Mouse (Mus musculus): ENCODE results near the gene Gm42421. TPM values are rescaled to one million over a fixed set of nuclear protein-coding genes. Genes with fewer than 3 reads are reported as not detected.

The Gm42421 gene
- polyA plus RNA-seq, 1 experiment from 2014 or later = 1.3 TPM

DNA sequence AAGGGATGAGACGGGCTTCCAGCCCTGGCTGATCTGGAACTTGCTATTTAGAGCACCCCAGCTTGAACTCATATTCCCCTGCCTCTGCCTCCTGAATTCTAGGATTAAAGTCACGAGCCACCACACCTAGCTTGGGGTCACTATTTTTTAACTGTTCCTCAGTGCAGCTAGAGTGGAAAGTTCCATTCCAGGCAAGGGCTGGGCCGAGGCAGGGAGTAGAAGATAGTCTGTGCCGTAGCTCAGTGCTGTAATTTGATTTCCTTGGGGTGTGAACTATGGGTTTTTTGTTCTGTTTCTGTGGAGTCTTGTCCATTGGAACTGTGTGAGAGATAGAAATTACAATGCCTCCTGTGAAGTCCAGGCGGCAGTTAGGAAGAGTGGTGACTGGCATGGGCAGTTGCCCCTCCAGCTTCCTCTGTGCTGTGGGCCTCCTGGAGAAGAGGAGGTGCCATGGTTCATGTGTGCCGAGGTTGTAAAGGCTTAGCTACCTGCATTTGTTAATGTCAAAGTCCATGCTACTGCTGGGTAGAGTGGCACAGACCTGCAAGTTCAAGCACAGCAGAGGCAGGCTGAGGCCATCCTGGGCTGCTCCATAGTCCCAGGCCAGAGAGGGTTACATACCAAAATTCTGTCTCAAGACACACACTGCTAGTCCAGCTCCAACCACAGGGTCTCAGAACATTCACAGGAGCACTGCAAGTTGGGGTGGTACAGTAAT lies 4.0 kb downstream of the Gm42421 start:
- H3K9me3 ChIP-seq (replicated peaks; ENCODE audit: control insufficient read depth, low read length) = no peaks in the 10 kb centered on the region
- H3K9ac ChIP-seq (ENCODE audit: low read length) = no peak overlapping the region
- WGBS = 85% methylated on average over 6 of the region's 6 CpGs
- no peak for ATAC-seq
- H3K27me3 ChIP-seq (replicated peaks; ENCODE audit: control insufficient read depth, insufficient read depth, low read length) = no peaks in the 10 kb centered on the region
- DNase-seq (ENCODE audit: low spot score) = no peak
- no peaks in the 10 kb centered on the region for H3K4me1 ChIP-seq (ENCODE audit: control insufficient read depth, insufficient read depth, low read length)
- peaks cover 41% of the 10 kb centered on the region for H3K36me3 ChIP-seq (ENCODE audit: control insufficient read depth, insufficient read depth, low read length)
- H3K27ac ChIP-seq (ENCODE audit: low read depth, low read length) = no peak overlapping the region
- no peak overlapping the region for H3K4me3 ChIP-seq (ENCODE audit: low read depth, low read length)
- H3K4me2 ChIP-seq (ENCODE audit: low read length) = no peak overlapping the region

DNA sequence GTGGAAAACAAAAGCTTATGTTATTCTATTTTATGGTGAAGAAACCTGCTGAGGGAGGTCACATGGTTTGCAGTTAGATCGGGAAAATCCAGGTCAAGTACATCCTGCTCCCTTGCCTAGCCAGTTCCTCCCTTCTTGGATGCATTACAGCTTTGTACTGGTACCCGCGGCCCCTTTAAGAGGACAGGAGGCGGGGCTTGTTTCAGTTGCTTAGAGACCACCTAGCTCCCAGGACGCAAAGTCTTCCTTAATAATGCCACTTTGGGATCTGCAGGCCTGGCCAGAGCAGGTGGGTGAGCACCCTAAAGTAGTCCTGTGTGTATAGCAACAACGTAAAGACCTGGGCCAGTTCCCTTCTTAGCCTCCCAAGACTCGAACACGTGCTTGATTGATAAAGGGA lies 4.9 kb downstream of the Gm42421 start, which contains the start of gene Rsph10b:
Gene Rsph10b (plus strand): TSS at position 205 of the 400 bp plus-strand sequence.
- Histone ChIP-seq H3K4me2 (ENCODE audit: low read length) (peak within 1 kb of the TSS; percentile 8; the same call in 1 of the 2 replicates), H3K9ac (ENCODE audit: low read length) (no peak within 1 kb of the TSS), H3K36me3 (ENCODE audit: control insufficient read depth, insufficient read depth, low read length) (peaks cover 39% of the 10 kb centered on the region), H3K9me3 (replicated peaks; ENCODE audit: control insufficient read depth, low read length) (no peaks in the 10 kb centered on the region), H3K4me3 (ENCODE audit: low read depth, low read length) (no peak within 1 kb of the TSS), H3K4me1 (ENCODE audit: control insufficient read depth, insufficient read depth, low read length) (no peaks in the 10 kb centered on the region), H3K27me3 (replicated peaks; ENCODE audit: control insufficient read depth, insufficient read depth, low read length) (no peaks in the 10 kb centered on the region), H3K27ac (ENCODE audit: low read depth, low read length) (no peak within 1 kb of the TSS)
- peak; percentile 41 for DNase-seq (ENCODE audit: low spot score)
- 0 out of 2 replicates have a peak, but pooled peaks have one; percentile 23 for ATAC-seq
- 13% methylated on average over 8 of the region's 8 CpGs for WGBS

DNA sequence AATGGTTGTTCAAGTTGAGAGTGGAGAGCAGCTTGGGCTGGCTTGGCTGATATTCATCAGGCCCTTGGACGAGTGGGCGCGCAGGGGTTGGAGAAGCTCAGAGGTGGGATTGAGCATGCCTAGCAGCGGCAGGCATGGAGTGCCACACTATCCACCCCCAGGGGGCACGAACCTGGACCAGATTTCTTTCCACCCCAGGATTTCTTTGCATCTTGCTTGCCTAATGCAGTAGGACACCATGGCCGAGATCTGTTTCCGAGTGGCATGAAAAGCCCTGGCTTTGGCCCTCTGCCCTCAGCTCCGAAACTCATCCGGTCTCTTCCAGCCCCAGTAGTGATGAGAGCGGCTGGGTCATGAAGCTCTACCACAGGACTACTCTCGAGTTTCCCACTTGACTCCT lies 5.4 kb downstream of the Gm42421 start:
- 87% methylated on average over 11 of the region's 11 CpGs for WGBS
- Histone ChIP-seq H3K4me2 (ENCODE audit: low read length) (no peak overlapping the region), H3K27ac (ENCODE audit: low read depth, low read length) (no peak overlapping the region), H3K36me3 (ENCODE audit: control insufficient read depth, insufficient read depth, low read length) (peaks cover 33% of the 10 kb centered on the region), H3K9me3 (replicated peaks; ENCODE audit: control insufficient read depth, low read length) (no peaks in the 10 kb centered on the region), H3K4me3 (ENCODE audit: low read depth, low read length) (no peak overlapping the region), H3K4me1 (ENCODE audit: control insufficient read depth, insufficient read depth, low read length) (no peaks in the 10 kb centered on the region), H3K27me3 (replicated peaks; ENCODE audit: control insufficient read depth, insufficient read depth, low read length) (no peaks in the 10 kb centered on the region), H3K9ac (ENCODE audit: low read length) (no peak overlapping the region)
- no peak for ATAC-seq
- DNase-seq (ENCODE audit: low spot score) = no peak

DNA sequence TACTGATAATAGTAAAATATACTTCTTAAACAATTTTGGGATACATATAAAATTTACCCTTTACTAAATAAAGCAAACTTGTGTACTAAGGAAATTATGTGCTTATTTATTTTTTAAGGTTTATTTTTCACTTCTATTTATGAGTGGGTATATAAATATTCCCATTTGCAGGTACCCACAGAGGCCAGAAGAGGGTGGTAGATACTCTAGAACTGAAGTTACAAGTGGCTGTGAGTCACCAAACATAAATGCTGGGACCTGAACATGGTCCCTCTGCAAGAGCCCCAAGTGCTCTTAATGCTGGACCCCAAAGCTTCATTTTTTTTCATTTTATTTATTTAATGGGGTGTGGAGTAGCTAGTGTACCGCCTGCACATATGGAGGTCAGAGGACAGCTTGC lies 5.9 kb downstream of the Gm42421 start:
- no peak overlapping the region for H3K4me3 ChIP-seq (ENCODE audit: low read depth, low read length)
- H3K4me2 ChIP-seq (ENCODE audit: low read length) = no peak overlapping the region
- no peak for ATAC-seq
- H3K27ac ChIP-seq (ENCODE audit: low read depth, low read length) = no peak overlapping the region
- H3K27me3 ChIP-seq (replicated peaks; ENCODE audit: control insufficient read depth, insufficient read depth, low read length) = no peaks in the 10 kb centered on the region
- no peak overlapping the region for H3K9ac ChIP-seq (ENCODE audit: low read length)
- no peaks in the 10 kb centered on the region for H3K4me1 ChIP-seq (ENCODE audit: control insufficient read depth, insufficient read depth, low read length)
- WGBS = 94% methylated on average over 1 of the region's 1 CpGs
- no peak for DNase-seq (ENCODE audit: low spot score)
- H3K36me3 ChIP-seq (ENCODE audit: control insufficient read depth, insufficient read depth, low read length) = peaks cover 29% of the 10 kb centered on the region
- H3K9me3 ChIP-seq (replicated peaks; ENCODE audit: control insufficient read depth, low read length) = no peaks in the 10 kb centered on the region

DNA sequence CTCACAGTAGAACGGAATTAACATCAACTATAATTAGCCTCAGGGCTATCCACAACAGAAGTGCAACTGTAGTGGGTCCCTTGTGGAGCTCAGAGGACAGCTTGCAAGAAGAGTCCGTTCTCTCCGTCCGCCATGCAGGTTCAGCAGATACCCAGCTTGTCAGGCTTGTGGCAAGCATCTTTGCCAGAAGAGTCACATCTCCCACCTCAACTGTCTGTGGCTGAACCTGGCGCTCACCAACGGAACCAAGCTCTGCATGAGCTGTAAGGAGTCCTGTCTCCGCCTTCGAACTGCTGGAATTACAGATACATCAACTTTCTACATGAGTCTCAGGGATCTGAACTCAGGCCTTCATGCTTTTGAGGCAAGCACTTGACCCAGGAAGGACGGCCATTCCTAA lies 8.2 kb downstream of the Gm42421 start:
- WGBS = 89% methylated on average over 9 of the region's 9 CpGs

DNA sequence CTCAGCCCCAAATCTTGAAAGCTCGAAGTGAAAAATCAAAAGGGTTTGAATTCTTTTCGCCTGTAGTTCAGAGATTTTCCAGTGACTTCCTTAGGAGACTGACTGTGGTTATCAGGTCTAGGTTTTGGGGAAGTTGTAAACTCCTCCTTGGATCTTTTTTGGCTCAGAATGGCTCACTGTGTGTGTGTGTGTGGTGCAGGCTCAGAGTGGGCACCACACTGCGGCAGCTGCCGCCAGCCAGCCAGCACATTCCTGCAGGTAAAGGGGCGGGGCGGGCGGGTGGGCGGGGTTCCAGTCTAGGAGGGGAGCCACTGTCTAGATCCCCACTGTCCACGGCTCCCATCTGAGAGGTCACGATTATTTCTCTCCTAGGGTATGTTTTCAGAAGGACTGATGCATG lies 13.6 kb downstream of the Gm42421 start:
- H3K4me3 ChIP-seq (ENCODE audit: low read depth, low read length) = no peak overlapping the region
- no peak for ATAC-seq
- no peaks in the 10 kb centered on the region for H3K36me3 ChIP-seq (ENCODE audit: control insufficient read depth, insufficient read depth, low read length)
- H3K4me2 ChIP-seq (ENCODE audit: low read length) = no peak overlapping the region
- no peaks in the 10 kb centered on the region for H3K4me1 ChIP-seq (ENCODE audit: control insufficient read depth, insufficient read depth, low read length)
- 25% methylated on average over 10 of the region's 10 CpGs for WGBS
- H3K9me3 ChIP-seq (replicated peaks; ENCODE audit: control insufficient read depth, low read length) = no peaks in the 10 kb centered on the region
- no peak overlapping the region for H3K9ac ChIP-seq (ENCODE audit: low read length)
- DNase-seq (ENCODE audit: low spot score) = no peak
- no peaks in the 10 kb centered on the region for H3K27me3 ChIP-seq (replicated peaks; ENCODE audit: control insufficient read depth, insufficient read depth, low read length)
- no peak overlapping the region for H3K27ac ChIP-seq (ENCODE audit: low read depth, low read length)

More for the DNA sequence above, 8.2 kb downstream of the Gm42421 start:
- no peak overlapping the region for H3K4me2 ChIP-seq (ENCODE audit: low read length)
- H3K4me1 ChIP-seq (ENCODE audit: control insufficient read depth, insufficient read depth, low read length) = no peaks in the 10 kb centered on the region
- no peak overlapping the region for H3K27ac ChIP-seq (ENCODE audit: low read depth, low read length)
- DNase-seq (ENCODE audit: low spot score) = no peak
- peaks cover 8% of the 10 kb centered on the region; the same call in 1 of the 2 replicates for H3K36me3 ChIP-seq (ENCODE audit: control insufficient read depth, insufficient read depth, low read length)
- H3K4me3 ChIP-seq (ENCODE audit: low read depth, low read length) = no peak overlapping the region
- no peaks in the 10 kb centered on the region for H3K9me3 ChIP-seq (replicated peaks; ENCODE audit: control insufficient read depth, low read length)
- ATAC-seq = no peak
- no peak overlapping the region for H3K9ac ChIP-seq (ENCODE audit: low read length)
- H3K27me3 ChIP-seq (replicated peaks; ENCODE audit: control insufficient read depth, insufficient read depth, low read length) = no peaks in the 10 kb centered on the region

DNA sequence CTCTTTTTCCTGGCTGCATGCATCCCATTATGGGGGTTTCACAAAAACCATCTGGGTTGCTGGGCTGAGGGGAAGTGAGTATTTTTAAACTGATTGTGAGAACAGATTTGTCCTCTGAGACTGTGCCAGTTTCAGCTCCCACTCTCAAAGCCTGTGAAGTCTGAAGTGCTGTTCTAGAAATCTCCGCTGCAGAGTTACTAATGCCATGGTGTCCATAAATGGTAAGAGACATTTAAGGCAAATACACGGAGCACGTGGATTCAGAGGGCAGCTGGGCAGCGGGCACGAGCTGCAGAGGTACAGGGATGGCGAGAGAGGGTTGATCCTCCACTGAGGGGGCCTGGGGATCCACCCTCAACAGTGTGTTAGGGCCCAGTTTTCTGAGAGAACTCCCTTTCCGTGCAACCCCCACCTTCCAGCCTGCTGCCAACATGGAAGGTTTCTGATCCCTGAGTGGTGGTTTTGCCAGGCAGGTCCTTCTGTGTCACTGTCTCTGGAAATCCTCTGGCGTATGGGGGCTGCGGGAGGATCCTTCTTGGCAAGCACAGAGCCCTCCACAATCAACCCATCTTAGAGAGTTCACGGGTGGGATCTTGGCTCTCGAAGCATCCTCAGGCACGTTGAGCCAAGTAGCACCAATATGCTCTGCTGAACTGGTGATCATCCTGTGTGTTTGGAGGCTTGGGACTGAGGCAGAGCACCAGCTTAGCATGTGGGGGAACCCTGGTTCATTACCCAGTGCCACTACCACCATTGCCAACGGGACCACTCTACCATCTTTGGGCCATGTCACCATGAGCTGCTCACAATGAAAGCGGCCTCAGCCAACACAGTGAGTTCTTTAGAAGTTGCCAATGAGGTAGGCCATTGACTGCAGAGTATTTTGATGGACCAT lies 15.5 kb downstream of the Gm42421 start:
- Histone ChIP-seq H3K4me2 (ENCODE audit: low read length) (no peak overlapping the region), H3K36me3 (ENCODE audit: control insufficient read depth, insufficient read depth, low read length) (no peaks in the 10 kb centered on the region), H3K9ac (ENCODE audit: low read length) (no peak overlapping the region), H3K4me3 (ENCODE audit: low read depth, low read length) (no peak overlapping the region), H3K27ac (ENCODE audit: low read depth, low read length) (peak overlapping the region; percentile 70; the same call in 1 of the 2 replicates), H3K27me3 (replicated peaks; ENCODE audit: control insufficient read depth, insufficient read depth, low read length) (no peaks in the 10 kb centered on the region), H3K9me3 (replicated peaks; ENCODE audit: control insufficient read depth, low read length) (no peaks in the 10 kb centered on the region), H3K4me1 (ENCODE audit: control insufficient read depth, insufficient read depth, low read length) (no peaks in the 10 kb centered on the region)
- ATAC-seq (peak; percentile 20; the same call in 1 of the 2 replicates), DNase-seq (ENCODE audit: low spot score) (peak; percentile 53)
- 85% methylated on average over 14 of the region's 14 CpGs for WGBS

DNA sequence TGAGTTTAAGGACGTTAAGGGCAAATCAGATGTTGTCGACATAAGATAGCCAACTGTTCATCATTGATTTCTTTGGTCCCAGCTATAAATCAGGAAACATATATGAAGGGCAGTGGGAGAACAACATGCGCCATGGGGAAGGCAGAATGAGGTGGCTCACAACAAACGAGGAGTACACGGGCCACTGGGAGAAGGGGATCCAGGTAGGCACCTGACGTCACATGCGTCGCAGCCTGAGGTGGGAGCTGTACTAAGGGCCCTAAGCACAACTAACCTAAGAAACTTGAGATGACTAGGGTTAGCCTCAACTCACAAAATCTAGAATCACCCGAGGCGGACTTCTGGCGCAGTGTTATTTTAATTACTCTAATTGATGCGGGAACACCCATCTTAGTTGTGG lies 20.4 kb downstream of the Gm42421 start:
- no peak overlapping the region for H3K9ac ChIP-seq (ENCODE audit: low read length)
- no peaks in the 10 kb centered on the region for H3K36me3 ChIP-seq (ENCODE audit: control insufficient read depth, insufficient read depth, low read length)
- no peak overlapping the region for H3K4me3 ChIP-seq (ENCODE audit: low read depth, low read length)
- H3K27ac ChIP-seq (ENCODE audit: low read depth, low read length) = no peak overlapping the region
- no peaks in the 10 kb centered on the region for H3K9me3 ChIP-seq (replicated peaks; ENCODE audit: control insufficient read depth, low read length)
- WGBS = 88% methylated on average over 12 of the region's 12 CpGs
- DNase-seq (ENCODE audit: low spot score) = no peak
- H3K4me1 ChIP-seq (ENCODE audit: control insufficient read depth, insufficient read depth, low read length) = no peaks in the 10 kb centered on the region
- no peak for ATAC-seq
- no peak overlapping the region for H3K4me2 ChIP-seq (ENCODE audit: low read length)
- H3K27me3 ChIP-seq (replicated peaks; ENCODE audit: control insufficient read depth, insufficient read depth, low read length) = no peaks in the 10 kb centered on the region

DNA sequence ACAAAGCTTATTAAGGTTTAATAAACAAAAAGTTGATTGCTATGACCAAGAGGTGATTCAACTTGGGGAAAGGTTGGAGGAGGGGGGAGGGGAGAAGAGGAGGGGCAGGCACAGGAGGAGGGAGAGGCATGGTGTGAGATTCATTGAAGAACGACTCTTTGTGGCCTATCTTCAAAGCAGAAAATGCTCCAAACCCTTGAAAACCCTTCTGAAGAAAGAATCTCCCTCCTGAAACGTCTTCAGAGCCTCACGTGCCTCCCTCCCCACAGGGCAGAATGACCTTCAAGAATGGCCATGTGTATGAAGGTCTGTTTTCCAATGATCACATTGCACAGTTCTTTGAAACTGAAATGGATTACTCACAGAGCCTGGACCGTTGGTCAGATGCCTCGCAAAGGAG lies 22.0 kb downstream of the Gm42421 start:
- no peak overlapping the region for H3K4me3 ChIP-seq (ENCODE audit: low read depth, low read length)
- WGBS = 43% methylated on average over 5 of the region's 5 CpGs
- H3K36me3 ChIP-seq (ENCODE audit: control insufficient read depth, insufficient read depth, low read length) = no peaks in the 10 kb centered on the region
- DNase-seq (ENCODE audit: low spot score) = no peak
- no peak overlapping the region for H3K27ac ChIP-seq (ENCODE audit: low read depth, low read length)
- H3K27me3 ChIP-seq (replicated peaks; ENCODE audit: control insufficient read depth, insufficient read depth, low read length) = no peaks in the 10 kb centered on the region
- no peak for ATAC-seq
- no peak overlapping the region for H3K4me2 ChIP-seq (ENCODE audit: low read length)
- no peak overlapping the region for H3K9ac ChIP-seq (ENCODE audit: low read length)
- H3K9me3 ChIP-seq (replicated peaks; ENCODE audit: control insufficient read depth, low read length) = no peaks in the 10 kb centered on the region
- H3K4me1 ChIP-seq (ENCODE audit: control insufficient read depth, insufficient read depth, low read length) = no peaks in the 10 kb centered on the region
